Mouse (Mus musculus): Measurements from ENCODE around the gene Anapc15-ps.

- TF ChIP-seq POLR2A (IDR thresholded peaks at IDR 0.05; ENCODE audit: insufficient read length, low read depth) (no peak), USF1 (IDR thresholded peaks at IDR 0.05; ENCODE audit: low read depth) (no peak), TCF12 (IDR thresholded peaks at IDR 0.05; ENCODE audit: insufficient read depth, poor library complexity, severe bottlenecking) (no peak)
These were observed 41.7 kb downstream of the Anapc15-ps start for GRCm38 (mm10) chr10:95631568-95631967.

Measured in myocyte (in vitro differentiated cells).